Mouse (Mus musculus): ENCODE data around the gene Ins2. TPM values are rescaled to one million over a fixed set of nuclear protein-coding genes. Genes with fewer than 3 reads are reported as not detected.

Ins2 gene
- total RNA-seq, 2 experiments from 2014 or later, result not detected

GRCm38 (mm10) chr7:142645045-142645444, 98.1 kb downstream of the Ins2 start:
- no peak for TF ChIP-seq CTCF (IDR thresholded peaks at IDR 0.05)
- H3K27ac ChIP-seq, result no peak overlapping the region
- intact Hi-C loops (cut with DNase I), result no loop called here
- no peak for DNase-seq (ENCODE audit: extremely low spot score in 1 of 2, low spot score in 2 of 2)
- H3K4me3 ChIP-seq, result no peak overlapping the region

GRCm38 (mm10) chr7:142636178-142636577, 107.0 kb downstream of the Ins2 start:
- no peak for DNase-seq (ENCODE audit: extremely low spot score in 1 of 2, low spot score in 2 of 2)
- no peak for TF ChIP-seq CTCF (IDR thresholded peaks at IDR 0.05)
- Histone ChIP-seq H3K27ac (no peak overlapping the region), H3K4me3 (no peak overlapping the region)
- intact Hi-C loops (cut with DNase I), result no loop called here

- Histone ChIP-seq H3K27ac (no peak overlapping the region), H3K4me3 (no peak overlapping the region)
- DNase-seq (ENCODE audit: extremely low spot score in 1 of 2, low spot score in 2 of 2), result no peak
- TF ChIP-seq CTCF (IDR thresholded peaks at IDR 0.05), result no peak
- intact Hi-C loops (cut with DNase I), result no loop called here
Measured at GRCm38 (mm10) chr7:142630691-142631090, 112.5 kb downstream of the Ins2 start.

GRCm38 (mm10) chr7:142629806-142630205, 113.4 kb downstream of the Ins2 start:
- Histone ChIP-seq H3K4me3 (no peak overlapping the region), H3K27ac (no peak overlapping the region)
- intact Hi-C loops (cut with DNase I), result no loop called here
- DNase-seq (ENCODE audit: extremely low spot score in 1 of 2, low spot score in 2 of 2), result no peak
- TF ChIP-seq CTCF (IDR thresholded peaks at IDR 0.05), result no peak

Small RNA genes lying within 50 kb of the gene (microRNA-seq; reads per million reads assigned to microRNA genes)
- gene Mir483, result 106 to 160 reads per million in 2 experiments

Other genes with a start within 250 kb of the Ins2 start
- not detected for gene Tnnt3, start 244.5 kb downstream of the Ins2 start, total RNA-seq (2021)
- 1 to 10 TPM; 4.7 to 6.7 TPM for gene Mrpl23, start 210.7 kb downstream of the Ins2 start, total RNA-seq (2021)
- gene Igf2, start 76.6 kb downstream of the Ins2 start, total RNA-seq (2021), result 100 to 1,000 TPM in 1 of 2 experiments, 10 to 100 TPM in 1; 67.4 to 120 TPM
- under 1 TPM in 1 of 2 experiments, not detected in 1; 0.11 TPM for gene Gm49394, start 73.4 kb downstream of the Ins2 start, total RNA-seq (2021)
- 1 to 10 TPM; 1.1 to 1.5 TPM for gene Th, start 187.7 kb upstream of the Ins2 start, total RNA-seq (2021)
- under 1 TPM; 0.42 to 0.57 TPM for gene Ascl2, start 225.9 kb upstream of the Ins2 start, total RNA-seq (2021)